Mouse (Mus musculus) hindbrain, embryonic 16.5 days (tissue): Measurements from ENCODE around the gene Ehbp1. TPM values are rescaled to one million over a fixed set of nuclear protein-coding genes. Genes with fewer than 3 reads are reported as not detected.
A peak's percentile ranks its signal among the peaks of the same experiment; 100 is the strongest.

Experiments used
- ATAC-seq: fragments of 200-750 bp; cut with Nextera tagmentation; 2 replicates; pipeline ENCODE4 v1.8.0; 2017; ENCODE audit warnings: moderate TSS enrichment, moderate library complexity
- H3K27ac ChIP-seq: fragments of 300-500 bp; sonication (generic); 2 replicates; pipeline ENCODE4 v1.5.1; 2014; ENCODE audit warnings: low read depth, mild to moderate bottlenecking, control low read depth, low read length, moderate library complexity
- H3K27me3 ChIP-seq: fragments of 300-500 bp; sonication (generic); replicated peaks from 2 replicates; pipeline ENCODE4 v1.6.1; 2014; ENCODE audit warnings: low read length; ENCODE audit not compliant: control insufficient read depth, insufficient read depth
- H3K36me3 ChIP-seq: fragments of 300-500 bp; sonication (generic); 2 replicates; pipeline ENCODE4 v1.6.1; 2014; ENCODE audit warnings: mild to moderate bottlenecking, low read length, moderate library complexity, mixed read lengths; ENCODE audit not compliant: control insufficient read depth, insufficient read depth
- H3K4me1 ChIP-seq: fragments of 300-500 bp; sonication (generic); 2 replicates; pipeline ENCODE4 v1.6.1; 2014; ENCODE audit warnings: low read depth, low read length; ENCODE audit not compliant: control insufficient read depth, insufficient read depth
- H3K4me2 ChIP-seq: fragments of 300-500 bp; sonication (generic); 2 replicates; pipeline ENCODE4 v1.6.1; 2014; ENCODE audit warnings: mild to moderate bottlenecking, low read length, control low read depth, moderate library complexity
- H3K4me3 ChIP-seq: fragments of 300-500 bp; sonication (generic); 2 replicates; pipeline ENCODE4 v1.5.1; 2014; ENCODE audit warnings: mild to moderate bottlenecking, low read length, control low read depth, moderate library complexity
- H3K9ac ChIP-seq: fragments of 300-500 bp; sonication (generic); 2 replicates; pipeline ENCODE4 v1.6.1; 2014; ENCODE audit warnings: low read depth, mild to moderate bottlenecking, control low read depth, low read length, moderate library complexity
- H3K9me3 ChIP-seq: fragments of 300-500 bp; sonication (generic); 2 replicates; pipeline ENCODE4 v1.6.1; 2014; ENCODE audit warnings: mild to moderate bottlenecking, low read length, moderate library complexity; ENCODE audit not compliant: control insufficient read depth
- WGBS: fragments of 180-500 bp; shearing (Covaris S2); extraction: QIAGEN DNeasy Blood & Tissue Kit; methylation state at CpG from one replicate; pipeline ENCODE4 v1.1.7; 2014; 5-methylcytosine and 5-hydroxymethylcytosine counted together
- polyA plus RNA-seq: library from polyadenylated mRNA; unstranded; fragments of >200 nt; fragmentation: Nextera tagmentation; extraction: Ambion mirVana; gene quantifications from 2 replicates; pipeline ENCODE4 v1.2.1, GENCODE M21; 2015

The Ehbp1 gene
- polyA plus RNA-seq, 1 experiment from 2014 or later: 20.1 TPM

GRCm38 (mm10) chr11:22353962-22354621, 12.0 kb upstream of the Ehbp1 start:
- Histone ChIP-seq H3K27me3 (no peaks in the 10 kb centered on the region), H3K9me3 (no peaks in the 10 kb centered on the region), H3K4me3 (no peak overlapping the region), H3K36me3 (no peaks in the 10 kb centered on the region), H3K4me1 (no peaks in the 10 kb centered on the region), H3K4me2 (no peak overlapping the region), H3K27ac (no peak overlapping the region), H3K9ac (no peak overlapping the region)
- no peak for ATAC-seq
- WGBS: 92% methylated on average over 6 of the region's 6 CpGs

DNA sequence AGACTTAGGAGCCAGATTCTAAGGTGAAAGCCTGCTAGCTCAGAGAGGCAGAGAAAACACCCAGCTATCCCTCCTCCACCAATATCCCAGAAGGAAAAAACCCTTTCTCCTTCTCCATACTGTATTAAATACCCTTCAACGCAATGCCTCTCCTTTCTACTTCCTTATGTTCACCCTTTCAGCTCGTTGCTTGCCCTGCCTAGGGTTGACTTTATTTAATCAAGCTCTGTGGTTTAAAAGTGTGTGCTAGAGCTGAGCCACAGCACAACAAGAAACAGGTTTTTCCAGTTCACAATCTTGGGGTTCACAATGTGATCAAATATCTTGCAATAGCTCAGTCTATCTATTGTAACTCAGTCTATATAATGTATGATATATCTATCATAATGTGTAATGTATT, 7.9 kb upstream of the Ehbp1 start:
- Histone ChIP-seq H3K36me3 (no peaks in the 10 kb centered on the region), H3K4me3 (no peak overlapping the region), H3K9ac (no peak overlapping the region), H3K27me3 (no peaks in the 10 kb centered on the region), H3K27ac (no peak overlapping the region), H3K4me2 (no peak overlapping the region), H3K9me3 (no peaks in the 10 kb centered on the region), H3K4me1 (peaks cover 14% of the 10 kb centered on the region)
- 73% methylated on average over 2 of the region's 2 CpGs for WGBS
- no peak for ATAC-seq

DNA sequence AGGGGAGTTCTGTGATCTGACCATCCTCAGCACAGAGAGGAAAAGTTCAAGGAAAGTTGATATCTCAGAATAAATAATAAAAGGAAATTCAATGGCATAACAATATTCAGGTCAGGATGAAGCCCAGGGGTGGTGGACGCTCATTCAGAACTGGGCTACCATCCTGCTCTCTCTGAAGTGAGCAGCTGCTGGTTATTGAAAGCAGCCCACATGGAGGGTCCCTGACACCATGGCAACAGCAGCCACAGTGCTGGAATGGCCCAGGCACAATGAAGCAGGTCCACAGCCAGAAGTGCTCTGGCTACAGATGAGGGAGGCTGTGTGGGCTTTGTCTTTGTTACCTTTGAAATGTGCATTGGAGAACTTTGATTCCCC, 6.4 kb upstream of the Ehbp1 start:
- no peak overlapping the region for H3K4me2 ChIP-seq
- peak; percentile 98 for ATAC-seq
- no peaks in the 10 kb centered on the region for H3K27me3 ChIP-seq
- H3K9me3 ChIP-seq: no peaks in the 10 kb centered on the region
- WGBS: 5% methylated on average over 1 of the region's 1 CpGs
- no peaks in the 10 kb centered on the region for H3K36me3 ChIP-seq
- no peak overlapping the region for H3K4me3 ChIP-seq
- peak overlapping the region; percentile 71 for H3K27ac ChIP-seq
- H3K9ac ChIP-seq: no peak overlapping the region
- H3K4me1 ChIP-seq: peaks cover 14% of the 10 kb centered on the region

DNA sequence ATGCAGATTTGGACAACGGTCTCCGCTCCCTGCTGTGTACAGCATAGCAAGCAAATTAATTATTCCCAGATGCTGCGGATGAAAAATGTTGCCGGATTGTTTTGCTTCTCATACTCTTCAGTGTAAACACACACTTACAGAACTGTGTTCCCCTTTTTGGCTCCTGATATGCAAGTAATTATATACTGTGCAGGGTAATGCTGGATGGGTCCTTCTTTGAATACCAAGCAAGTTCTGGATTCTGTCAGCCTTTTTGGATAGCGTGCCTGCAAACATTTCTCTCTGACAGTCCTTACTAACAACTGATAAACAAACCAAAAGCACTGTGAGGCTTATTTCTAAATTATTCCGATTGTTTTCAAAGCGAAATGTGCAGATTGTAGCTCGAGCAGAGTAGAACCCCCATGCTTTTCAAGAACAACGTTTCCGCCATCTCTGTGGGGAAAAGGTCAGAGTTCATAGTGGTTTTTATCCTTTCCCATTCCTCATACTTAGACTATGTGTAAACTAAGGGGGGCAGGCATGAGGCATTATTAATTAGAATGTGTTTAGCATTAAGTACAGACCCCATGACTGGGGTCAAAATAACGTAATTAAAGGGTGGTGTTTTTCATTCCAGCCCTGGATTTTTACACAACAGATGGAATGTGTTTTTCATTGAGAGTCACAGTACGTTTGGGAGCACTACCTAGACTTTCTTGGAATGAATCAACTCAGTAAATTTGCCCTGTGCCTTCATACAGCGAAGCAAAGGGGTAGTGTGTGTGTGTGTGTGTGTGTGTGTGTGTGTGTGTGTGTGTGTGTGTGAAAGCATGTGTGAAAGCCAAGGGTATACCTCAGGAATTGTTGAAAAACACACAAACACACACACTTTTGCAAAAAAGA, 5.8 kb upstream of the Ehbp1 start:
- Histone ChIP-seq H3K9ac (no peak overlapping the region), H3K4me2 (no peak overlapping the region), H3K9me3 (no peaks in the 10 kb centered on the region), H3K4me1 (peaks cover 14% of the 10 kb centered on the region), H3K36me3 (no peaks in the 10 kb centered on the region), H3K4me3 (no peak overlapping the region), H3K27me3 (no peaks in the 10 kb centered on the region), H3K27ac (peak overlapping the region; percentile 71)
- peak; percentile 72 for ATAC-seq
- WGBS: 18% methylated on average over 13 of the region's 13 CpGs

GRCm38 (mm10) chr11:22327302-22327910, 14.7 kb downstream of the Ehbp1 start:
- WGBS: 75% methylated on average over 2 of the region's 2 CpGs
- peak; percentile 69 for ATAC-seq

GRCm38 (mm10) chr11:22317824-22318411, 24.2 kb downstream of the Ehbp1 start:
- Histone ChIP-seq H3K27ac (no peak overlapping the region), H3K4me1 (no peaks in the 10 kb centered on the region), H3K36me3 (no peaks in the 10 kb centered on the region), H3K9ac (no peak overlapping the region), H3K4me2 (no peak overlapping the region), H3K9me3 (no peaks in the 10 kb centered on the region), H3K4me3 (no peak overlapping the region), H3K27me3 (no peaks in the 10 kb centered on the region)
- 92% methylated on average over 6 of the region's 6 CpGs for WGBS
- no peak for ATAC-seq

More at GRCm38 (mm10) chr11:22327302-22327910, 14.7 kb downstream of the Ehbp1 start:
- H3K4me2 ChIP-seq: no peak overlapping the region
- no peak overlapping the region for H3K27ac ChIP-seq
- H3K4me3 ChIP-seq: no peak overlapping the region
- no peaks in the 10 kb centered on the region for H3K4me1 ChIP-seq
- no peaks in the 10 kb centered on the region for H3K36me3 ChIP-seq
- no peaks in the 10 kb centered on the region for H3K27me3 ChIP-seq
- no peak overlapping the region for H3K9ac ChIP-seq
- no peaks in the 10 kb centered on the region for H3K9me3 ChIP-seq

- Histone ChIP-seq H3K4me1 (no peaks in the 10 kb centered on the region), H3K27ac (no peak overlapping the region), H3K27me3 (no peaks in the 10 kb centered on the region), H3K9me3 (no peaks in the 10 kb centered on the region), H3K4me2 (no peak overlapping the region), H3K4me3 (no peak overlapping the region), H3K9ac (no peak overlapping the region), H3K36me3 (no peaks in the 10 kb centered on the region)
- ATAC-seq: no peak
- 88% methylated on average over 1 of the region's 1 CpGs for WGBS
Observed at GRCm38 (mm10) chr11:22315801-22316200, 26.3 kb downstream of the Ehbp1 start.

GRCm38 (mm10) chr11:22301164-22301563, 40.9 kb downstream of the Ehbp1 start:
- Histone ChIP-seq H3K9me3 (no peaks in the 10 kb centered on the region), H3K27me3 (no peaks in the 10 kb centered on the region), H3K9ac (no peak overlapping the region), H3K4me3 (no peak overlapping the region), H3K4me1 (no peaks in the 10 kb centered on the region), H3K4me2 (no peak overlapping the region), H3K36me3 (no peaks in the 10 kb centered on the region), H3K27ac (no peak overlapping the region)
- no peak for ATAC-seq
- 75% methylated on average over 6 of the region's 6 CpGs for WGBS

- Histone ChIP-seq H3K9me3 (no peaks in the 10 kb centered on the region), H3K4me3 (no peak overlapping the region), H3K27me3 (no peaks in the 10 kb centered on the region)
Observed at GRCm38 (mm10) chr11:22289164-22289563, 52.9 kb downstream of the Ehbp1 start.

More at GRCm38 (mm10) chr11:22289164-22289563, 52.9 kb downstream of the Ehbp1 start:
- no peak for ATAC-seq
- H3K4me2 ChIP-seq: no peak overlapping the region
- no peaks in the 10 kb centered on the region for H3K36me3 ChIP-seq
- no peak overlapping the region for H3K27ac ChIP-seq
- H3K9ac ChIP-seq: no peak overlapping the region
- H3K4me1 ChIP-seq: peaks cover 11% of the 10 kb centered on the region
